Mouse (Mus musculus): ENCODE data around the gene Tmem170b. TPM values are rescaled to one million over a fixed set of nuclear protein-coding genes. Genes with fewer than 3 reads are reported as not detected.
A peak's percentile ranks its signal among the peaks of the same experiment; 100 is the strongest.

Gene Tmem170b
- polyA plus RNA-seq, 1 experiment from 2014 or later = 11.0 TPM

GRCm38 (mm10) chr13:41627277-41627916 lies 21.7 kb downstream of the Tmem170b start:
- no peaks in the 10 kb centered on the region for H3K27me3 ChIP-seq (ENCODE audit: control insufficient read depth, insufficient read depth, low read depth, low read length)
- no peaks in the 10 kb centered on the region for H3K4me1 ChIP-seq (replicated peaks; ENCODE audit: control insufficient read depth, insufficient read depth, low read length)
- no peak overlapping the region for H3K27ac ChIP-seq (ENCODE audit: low read length)
- H3K4me2 ChIP-seq (ENCODE audit: low read depth, low read length) = no peak overlapping the region
- H3K4me3 ChIP-seq (ENCODE audit: low read length) = no peak overlapping the region
- no peaks in the 10 kb centered on the region for H3K36me3 ChIP-seq (ENCODE audit: control insufficient read depth, insufficient read depth, low read length)
- H3K9me3 ChIP-seq (ENCODE audit: control insufficient read depth, low read length) = no peaks in the 10 kb centered on the region
- ATAC-seq (ENCODE audit: low read depth) = no peak
- H3K9ac ChIP-seq (ENCODE audit: low read length) = no peak overlapping the region
- 58% methylated on average over 3 of the region's 3 CpGs for WGBS

GRCm38 (mm10) chr13:41634401-41634818 lies 28.7 kb downstream of the Tmem170b start:
- Histone ChIP-seq H3K27ac (ENCODE audit: low read length) (no peak overlapping the region), H3K9ac (ENCODE audit: low read length) (no peak overlapping the region), H3K27me3 (ENCODE audit: control insufficient read depth, insufficient read depth, low read depth, low read length) (no peaks in the 10 kb centered on the region), H3K9me3 (ENCODE audit: control insufficient read depth, low read length) (no peaks in the 10 kb centered on the region), H3K4me1 (replicated peaks; ENCODE audit: control insufficient read depth, insufficient read depth, low read length) (peaks cover 5% of the 10 kb centered on the region; the same call in 1 of the 2 replicates), H3K4me2 (ENCODE audit: low read depth, low read length) (no peak overlapping the region), H3K4me3 (ENCODE audit: low read length) (no peak overlapping the region), H3K36me3 (ENCODE audit: control insufficient read depth, insufficient read depth, low read length) (peaks cover 2% of the 10 kb centered on the region; the same call in 1 of the 2 replicates)
- whole genome bisulfite sequencing = 19% methylated on average over 13 of the region's 13 CpGs
- ATAC-seq (ENCODE audit: low read depth) = peak; percentile 81

GRCm38 (mm10) chr13:41638083-41638482 lies 32.4 kb downstream of the Tmem170b start:
- ATAC-seq (ENCODE audit: low read depth) = no peak
- WGBS = 69% methylated on average over 4 of the region's 4 CpGs
- H3K4me3 ChIP-seq (ENCODE audit: low read length) = no peak overlapping the region
- peaks cover 2% of the 10 kb centered on the region; the same call in 1 of the 2 replicates for H3K36me3 ChIP-seq (ENCODE audit: control insufficient read depth, insufficient read depth, low read length)
- no peak overlapping the region for H3K9ac ChIP-seq (ENCODE audit: low read length)
- no peaks in the 10 kb centered on the region for H3K27me3 ChIP-seq (ENCODE audit: control insufficient read depth, insufficient read depth, low read depth, low read length)
- H3K9me3 ChIP-seq (ENCODE audit: control insufficient read depth, low read length) = no peaks in the 10 kb centered on the region
- H3K4me1 ChIP-seq (replicated peaks; ENCODE audit: control insufficient read depth, insufficient read depth, low read length) = peaks cover 5% of the 10 kb centered on the region; the same call in 1 of the 2 replicates
- H3K4me2 ChIP-seq (ENCODE audit: low read depth, low read length) = no peak overlapping the region
- no peak overlapping the region for H3K27ac ChIP-seq (ENCODE audit: low read length)

- no peak overlapping the region for H3K27ac ChIP-seq (ENCODE audit: low read length)
- no peak overlapping the region for H3K4me3 ChIP-seq (ENCODE audit: low read length)
- H3K4me1 ChIP-seq (replicated peaks; ENCODE audit: control insufficient read depth, insufficient read depth, low read length) = peaks cover 20% of the 10 kb centered on the region
- no peaks in the 10 kb centered on the region for H3K27me3 ChIP-seq (ENCODE audit: control insufficient read depth, insufficient read depth, low read depth, low read length)
- H3K4me2 ChIP-seq (ENCODE audit: low read depth, low read length) = no peak overlapping the region
- no peak overlapping the region for H3K9ac ChIP-seq (ENCODE audit: low read length)
- WGBS = 14% methylated on average over 6 of the region's 6 CpGs
- H3K9me3 ChIP-seq (ENCODE audit: control insufficient read depth, low read length) = no peaks in the 10 kb centered on the region
- no peaks in the 10 kb centered on the region for H3K36me3 ChIP-seq (ENCODE audit: control insufficient read depth, insufficient read depth, low read length)
- no peak for ATAC-seq (ENCODE audit: low read depth)
These were observed 37.1 kb downstream of the Tmem170b start for GRCm38 (mm10) chr13:41642851-41643250.

- Histone ChIP-seq H3K9ac (ENCODE audit: low read length) (no peak overlapping the region), H3K4me3 (ENCODE audit: low read length) (no peak overlapping the region), H3K4me1 (replicated peaks; ENCODE audit: control insufficient read depth, insufficient read depth, low read length) (peaks cover 20% of the 10 kb centered on the region), H3K4me2 (ENCODE audit: low read depth, low read length) (no peak overlapping the region), H3K9me3 (ENCODE audit: control insufficient read depth, low read length) (no peaks in the 10 kb centered on the region), H3K27ac (ENCODE audit: low read length) (peak overlapping the region; percentile 73), H3K36me3 (ENCODE audit: control insufficient read depth, insufficient read depth, low read length) (no peaks in the 10 kb centered on the region), H3K27me3 (ENCODE audit: control insufficient read depth, insufficient read depth, low read depth, low read length) (no peaks in the 10 kb centered on the region)
- 24% methylated on average over 7 of the region's 7 CpGs for WGBS
- peak; percentile 87 for ATAC-seq (ENCODE audit: low read depth)
These were observed 38.1 kb downstream of the Tmem170b start for GRCm38 (mm10) chr13:41643798-41644197.

- Histone ChIP-seq H3K4me2 (ENCODE audit: low read depth, low read length) (no peak overlapping the region), H3K9me3 (ENCODE audit: control insufficient read depth, low read length) (no peaks in the 10 kb centered on the region), H3K27ac (ENCODE audit: low read length) (peak overlapping the region; percentile 73), H3K36me3 (ENCODE audit: control insufficient read depth, insufficient read depth, low read length) (no peaks in the 10 kb centered on the region), H3K4me3 (ENCODE audit: low read length) (no peak overlapping the region), H3K4me1 (replicated peaks; ENCODE audit: control insufficient read depth, insufficient read depth, low read length) (peaks cover 20% of the 10 kb centered on the region), H3K9ac (ENCODE audit: low read length) (no peak overlapping the region), H3K27me3 (ENCODE audit: control insufficient read depth, insufficient read depth, low read depth, low read length) (no peaks in the 10 kb centered on the region)
- ATAC-seq (ENCODE audit: low read depth) = peak; percentile 37
- 33% methylated on average over 10 of the region's 10 CpGs for WGBS
These were observed 39.1 kb downstream of the Tmem170b start for GRCm38 (mm10) chr13:41644591-41645482.

- H3K36me3 ChIP-seq (ENCODE audit: control insufficient read depth, insufficient read depth, low read length) = no peaks in the 10 kb centered on the region
- H3K9ac ChIP-seq (ENCODE audit: low read length) = no peak overlapping the region
- WGBS = 58% methylated on average over 5 of the region's 5 CpGs
- peaks cover 20% of the 10 kb centered on the region for H3K4me1 ChIP-seq (replicated peaks; ENCODE audit: control insufficient read depth, insufficient read depth, low read length)
- no peak for ATAC-seq (ENCODE audit: low read depth)
- H3K27me3 ChIP-seq (ENCODE audit: control insufficient read depth, insufficient read depth, low read depth, low read length) = no peaks in the 10 kb centered on the region
- H3K4me2 ChIP-seq (ENCODE audit: low read depth, low read length) = no peak overlapping the region
- no peaks in the 10 kb centered on the region for H3K9me3 ChIP-seq (ENCODE audit: control insufficient read depth, low read length)
- H3K4me3 ChIP-seq (ENCODE audit: low read length) = no peak overlapping the region
- peak overlapping the region; percentile 5; the same call in 1 of the 2 replicates for H3K27ac ChIP-seq (ENCODE audit: low read length)
These were observed 39.8 kb downstream of the Tmem170b start for GRCm38 (mm10) chr13:41645483-41645859.

- Histone ChIP-seq H3K4me2 (ENCODE audit: low read depth, low read length) (no peak overlapping the region), H3K9me3 (ENCODE audit: control insufficient read depth, low read length) (no peaks in the 10 kb centered on the region), H3K27me3 (ENCODE audit: control insufficient read depth, insufficient read depth, low read depth, low read length) (no peaks in the 10 kb centered on the region), H3K4me1 (replicated peaks; ENCODE audit: control insufficient read depth, insufficient read depth, low read length) (peaks cover 20% of the 10 kb centered on the region), H3K36me3 (ENCODE audit: control insufficient read depth, insufficient read depth, low read length) (no peaks in the 10 kb centered on the region), H3K4me3 (ENCODE audit: low read length) (no peak overlapping the region), H3K27ac (ENCODE audit: low read length) (no peak overlapping the region), H3K9ac (ENCODE audit: low read length) (no peak overlapping the region)
- 83% methylated on average over 6 of the region's 6 CpGs for WGBS
- ATAC-seq (ENCODE audit: low read depth) = no peak
These were observed 42.3 kb downstream of the Tmem170b start for GRCm38 (mm10) chr13:41647976-41648375.

GRCm38 (mm10) chr13:41650665-41651064 lies 45.0 kb downstream of the Tmem170b start:
- WGBS = 78% methylated on average over 7 of the region's 7 CpGs
- H3K36me3 ChIP-seq (ENCODE audit: control insufficient read depth, insufficient read depth, low read length) = no peaks in the 10 kb centered on the region
- 0 out of 2 replicates have a peak, but pooled peaks cover 3% of the 10 kb centered on the region for H3K4me1 ChIP-seq (replicated peaks; ENCODE audit: control insufficient read depth, insufficient read depth, low read length)
- no peaks in the 10 kb centered on the region for H3K9me3 ChIP-seq (ENCODE audit: control insufficient read depth, low read length)
- H3K4me3 ChIP-seq (ENCODE audit: low read length) = no peak overlapping the region
- ATAC-seq (ENCODE audit: low read depth) = no peak
- H3K4me2 ChIP-seq (ENCODE audit: low read depth, low read length) = no peak overlapping the region
- H3K27ac ChIP-seq (ENCODE audit: low read length) = no peak overlapping the region
- no peaks in the 10 kb centered on the region for H3K27me3 ChIP-seq (ENCODE audit: control insufficient read depth, insufficient read depth, low read depth, low read length)
- no peak overlapping the region for H3K9ac ChIP-seq (ENCODE audit: low read length)

Measured in lung, embryonic 16.5 days (tissue).